Mouse (Mus musculus): ENCODE results near the gene Mybphl.

DNA sequence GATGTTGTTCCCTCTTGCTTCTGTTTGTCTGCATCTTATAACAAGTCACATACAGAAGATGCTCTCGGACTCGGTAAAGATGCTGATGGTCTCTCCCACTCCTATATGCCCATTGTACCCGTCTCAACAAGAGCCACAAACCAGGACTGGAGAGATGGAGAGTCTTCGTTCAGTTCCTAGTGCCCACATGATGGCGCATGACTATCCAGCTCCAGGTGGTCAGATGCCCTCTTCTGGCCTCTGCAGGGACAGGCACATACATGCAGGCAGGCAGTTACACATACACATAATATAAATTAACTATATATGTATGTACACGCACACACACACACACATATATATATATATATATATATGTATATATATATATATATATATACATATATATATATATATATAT lies 16.0 kb downstream of the Mybphl start:
- TF ChIP-seq POLR2A (IDR thresholded peaks at IDR 0.05; ENCODE audit: control insufficient read depth, low read depth, low read length) (no peak), CTCF (IDR thresholded peaks at IDR 0.05; ENCODE audit: control insufficient read depth, insufficient read depth, insufficient replicate concordance, low read depth, low read length) (peak; percentile 20; the same call in 1 of the 2 replicates)
